Mouse (Mus musculus): ENCODE data around the gene Fan1. TPM values are rescaled to one million over a fixed set of nuclear protein-coding genes. Genes with fewer than 3 reads are reported as not detected.

The Fan1 gene
- total RNA-seq, 1 experiment from 2014 or later, result 7.5 TPM

DNA sequence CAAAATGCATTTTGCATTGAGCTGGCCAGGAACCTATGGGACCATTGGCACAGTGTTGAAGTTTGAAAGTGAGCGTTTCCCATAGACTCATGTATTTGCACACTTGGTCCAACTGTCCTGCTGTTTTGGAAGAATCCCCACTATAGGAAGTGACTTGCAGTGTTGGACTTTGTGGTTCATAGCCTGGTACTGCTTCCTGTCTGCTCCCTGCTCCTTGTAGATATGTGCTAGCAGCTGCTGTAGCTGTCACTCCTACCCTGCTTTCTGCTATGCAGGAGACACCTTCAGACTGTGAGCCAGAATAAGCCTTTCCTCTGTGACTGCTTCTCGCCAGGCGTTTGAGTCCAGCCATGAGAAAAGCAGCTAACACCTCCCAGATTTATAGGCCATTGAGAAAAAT lies 42.6 kb downstream of the Fan1 start:
- no peak for DNase-seq

DNA sequence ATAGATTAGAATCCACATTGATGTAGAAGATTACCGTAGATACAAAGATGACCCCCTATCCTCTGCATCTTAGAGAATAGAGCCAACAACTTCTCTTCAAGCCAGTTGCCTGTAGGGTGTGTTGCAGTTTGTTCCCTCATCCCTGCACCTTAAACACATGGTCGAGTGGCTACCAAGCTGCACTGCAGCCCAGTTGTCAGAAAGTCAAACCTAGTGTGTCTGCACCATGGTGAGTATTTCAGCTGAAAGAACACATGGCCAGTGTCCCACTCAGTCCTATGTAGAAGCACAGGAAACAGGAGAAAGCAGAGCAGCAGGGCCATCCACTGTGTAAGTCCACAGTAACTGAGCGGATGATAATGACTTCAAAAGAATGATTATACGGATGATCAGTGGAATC lies 46.4 kb downstream of the Fan1 start:
- DNase-seq, result no peak

DNA sequence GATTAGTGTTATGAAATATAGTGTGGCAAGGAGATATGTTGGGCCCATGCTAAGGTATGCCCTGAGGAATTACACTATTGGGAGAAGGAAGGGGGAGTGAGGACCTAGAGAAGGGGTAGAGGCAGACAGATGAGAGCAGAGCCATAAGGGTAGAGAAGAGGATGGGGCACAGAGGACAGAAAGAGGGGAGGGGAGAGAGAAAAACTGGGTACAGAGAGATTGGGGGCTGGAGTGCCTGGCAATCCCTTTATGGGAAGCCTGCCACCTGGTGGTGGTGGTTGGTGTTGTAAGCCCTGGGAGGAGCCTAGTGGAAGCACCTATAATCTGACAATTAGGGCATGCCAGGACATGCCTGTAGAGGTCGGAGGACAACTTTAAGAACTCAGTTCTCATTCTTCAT lies 47.0 kb downstream of the Fan1 start:
- peak; percentile 92 for DNase-seq

DNA sequence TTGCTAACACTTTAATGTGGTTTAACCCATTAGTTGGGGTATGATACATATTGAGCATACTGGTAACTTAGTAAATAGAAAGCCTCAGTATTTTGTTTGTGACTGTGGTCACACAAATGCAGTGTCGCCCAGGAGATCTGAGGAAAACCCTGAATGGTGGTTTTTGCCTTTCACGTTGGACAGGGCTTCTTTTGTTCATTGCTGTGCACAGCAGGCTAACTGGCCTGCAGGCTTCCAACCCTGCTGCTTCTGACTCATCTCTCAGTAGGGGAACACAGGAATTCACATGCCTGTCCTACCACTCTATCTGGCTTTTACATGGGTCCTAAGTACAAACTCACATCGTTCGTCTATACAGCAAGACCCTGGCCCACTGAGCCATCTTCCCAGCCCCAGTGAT lies 52.2 kb downstream of the Fan1 start:
- no peak for DNase-seq

DNA sequence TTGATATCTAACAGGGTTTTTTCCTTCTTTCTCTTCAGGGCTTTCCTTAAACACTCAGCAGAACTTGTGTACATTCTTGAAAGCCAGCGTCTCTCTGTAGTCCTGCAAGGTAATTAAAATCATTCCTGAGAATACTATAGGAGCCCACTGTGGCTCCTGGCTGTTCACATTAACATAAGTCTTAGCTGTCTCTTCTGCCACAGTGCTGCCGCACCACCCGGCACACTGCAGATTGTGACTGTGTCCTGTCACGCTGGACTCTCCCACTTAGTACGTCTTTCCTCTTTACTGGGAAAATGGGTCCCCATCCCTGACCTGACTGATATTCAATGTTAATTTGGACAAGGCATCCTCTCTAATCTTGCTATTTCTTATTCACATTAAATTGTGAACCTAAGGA lies 52.8 kb downstream of the Fan1 start:
- DNase-seq, result no peak

DNA sequence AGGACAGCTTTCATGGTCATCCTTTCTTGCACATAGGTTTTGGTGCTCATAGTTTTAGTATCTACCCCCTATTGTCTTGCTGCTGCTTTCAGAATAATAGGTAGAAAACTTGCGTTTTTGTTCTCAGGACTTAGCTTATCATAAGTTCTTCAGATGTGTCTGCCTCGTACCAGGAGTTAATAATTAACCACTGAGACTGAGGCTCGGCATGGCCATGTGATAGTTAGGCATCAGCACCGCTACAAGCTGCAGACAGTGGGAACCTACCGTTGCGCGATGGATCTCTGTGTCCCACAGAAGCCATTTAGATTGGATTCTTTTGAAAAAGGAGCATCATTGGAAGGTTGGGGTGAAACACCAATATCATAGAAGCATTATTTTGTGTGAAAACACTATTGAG lies 61.1 kb downstream of the Fan1 start:
- no peak for DNase-seq

DNA sequence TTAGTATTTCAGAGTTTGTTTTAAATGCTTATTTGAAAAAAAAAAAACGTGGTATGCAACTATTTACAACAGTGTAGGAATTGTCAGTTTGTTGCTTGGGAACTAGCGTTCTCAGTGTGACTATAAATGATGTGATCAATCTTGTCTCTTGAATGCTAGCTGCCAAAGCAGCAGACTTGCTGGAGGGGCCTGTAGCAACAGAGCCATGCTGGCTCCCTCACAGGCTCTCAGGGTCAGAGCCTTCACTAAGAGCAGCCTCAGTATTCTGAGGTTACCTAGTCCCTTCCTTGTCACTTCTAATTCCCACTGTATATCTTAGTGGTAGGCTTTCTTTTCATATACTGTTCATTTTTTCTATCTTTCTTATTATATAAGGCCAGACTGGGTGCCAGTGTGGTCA lies 63.1 kb downstream of the Fan1 start:
- DNase-seq, result no peak

DNA sequence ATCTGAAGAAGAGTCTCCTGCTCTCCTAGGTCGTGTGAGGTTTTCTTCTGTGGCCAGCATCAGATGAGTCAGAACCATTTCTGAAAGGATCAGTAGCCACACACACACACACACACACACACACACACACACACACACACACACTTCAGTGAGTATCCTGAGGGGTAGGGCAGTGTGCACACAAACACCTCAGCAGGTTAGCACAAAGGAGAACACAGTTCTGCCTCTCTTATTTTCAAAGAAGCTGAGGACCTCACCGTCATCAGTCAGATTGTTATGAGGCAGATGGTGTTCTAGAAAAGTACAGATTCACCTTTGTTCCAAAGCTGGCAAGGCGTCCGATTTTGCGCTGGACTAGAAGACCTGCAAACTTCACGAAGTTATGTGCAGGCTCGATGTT lies 63.7 kb downstream of the Fan1 start:
- no peak for DNase-seq

Other genes starting within 250 kb of the Fan1 start
- 0.90 TPM in 1 of 2 replicates, not detected in the other for gene Trpm1, start 220.3 kb downstream of the Fan1 start, total RNA-seq (2021)
- gene Mtmr10, start 86.4 kb downstream of the Fan1 start, total RNA-seq (2021), result 22.4 and 26.7 TPM in 2 replicates
- 29.0 and 29.2 TPM in 2 replicates for gene Mphosph10, start 18.2 kb upstream of the Fan1 start, total RNA-seq (2021)
- gene Mcee, start 18.5 kb upstream of the Fan1 start, total RNA-seq (2021), result 151 and 154 TPM in 2 replicates
- 1.1 and 1.5 TPM in 2 replicates for gene Apba2, start 127.6 kb upstream of the Fan1 start, total RNA-seq (2021)